Mouse (Mus musculus): ENCODE results near the gene Lrrc58.

DNA sequence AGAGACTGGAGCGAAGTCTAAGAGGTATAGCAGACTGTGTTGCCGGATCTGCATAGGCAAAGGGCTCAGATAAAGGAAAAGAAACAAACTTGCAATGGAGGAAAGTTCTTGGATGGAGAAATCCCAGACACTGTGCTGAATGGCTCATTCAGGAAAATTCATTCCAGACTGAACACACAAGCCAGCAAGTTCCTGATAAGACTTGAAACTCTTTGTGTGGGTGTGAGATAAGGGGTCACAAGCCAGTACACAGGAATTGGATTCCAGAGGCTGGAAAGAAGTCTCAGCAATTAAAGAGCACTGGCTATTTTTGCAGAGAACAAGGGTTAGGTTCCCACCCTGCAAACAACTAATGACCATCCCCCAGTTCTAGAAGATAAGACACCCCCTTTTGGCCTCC, 25.8 kb downstream of the Lrrc58 start:
- TF ChIP-seq CTCF (IDR thresholded peaks at IDR 0.05; ENCODE audit: low read depth): no peak
- no peak for TF ChIP-seq EP300 (IDR thresholded peaks at IDR 0.05; ENCODE audit: low read depth)

All from liver, embryonic 14.5 days (tissue).